Mouse (Mus musculus): ENCODE measurements around the gene Naaa. TPM values are rescaled to one million over a fixed set of nuclear protein-coding genes. Genes with fewer than 3 reads are reported as not detected.

The Naaa gene
- total and polyA plus RNA-seq, 2 experiments from 2014 or later: 7.5 to 9.7 TPM

DNA sequence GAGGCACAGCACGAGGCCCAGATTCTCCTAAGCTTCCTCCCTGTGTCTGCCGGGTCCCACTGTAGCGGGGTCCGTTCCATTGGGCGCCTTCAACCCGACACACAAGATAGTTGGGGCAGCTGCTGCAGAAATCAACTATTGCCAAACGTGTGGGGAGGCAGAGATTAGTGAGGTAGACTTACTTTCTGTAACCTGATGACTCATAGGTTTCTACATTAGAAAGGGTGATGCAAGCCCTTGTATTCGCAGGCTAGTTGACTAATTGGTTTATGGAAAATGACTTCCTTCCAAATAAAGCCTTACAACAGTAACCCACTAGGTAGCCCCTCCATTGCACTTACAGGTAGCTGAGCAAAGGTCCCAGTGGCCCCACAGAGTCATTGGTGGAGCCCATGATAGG, 15.3 kb downstream of the Naaa start:
- ATAC-seq (ENCODE audit: insufficient read depth, low read depth) (no peak), DNase-seq (ENCODE audit: low spot score) (no peak)
- H3K4me2 ChIP-seq (ENCODE audit: low read depth, low read length): no peak overlapping the region
- no peak overlapping the region for H3K4me3 ChIP-seq (ENCODE audit: low read depth, low read length)
- H3K9ac ChIP-seq (replicated peaks; ENCODE audit: low read depth, low read length): no peak overlapping the region
- no peak overlapping the region for H3K27ac ChIP-seq (ENCODE audit: low read depth)
- no peaks in the 10 kb centered on the region for H3K36me3 ChIP-seq (replicated peaks; ENCODE audit: control insufficient read depth, insufficient read depth, low read length)
- no peaks in the 10 kb centered on the region for H3K9me3 ChIP-seq (replicated peaks; ENCODE audit: control insufficient read depth, low read length)
- TF ChIP-seq EP300 (IDR thresholded peaks at IDR 0.05; ENCODE audit: low read depth) (no peak), CTCF (IDR thresholded peaks at IDR 0.05; ENCODE audit: low read depth) (no peak)
- WGBS: 84% methylated on average over 8 of the region's 8 CpGs
- H3K4me1 ChIP-seq (ENCODE audit: control insufficient read depth, insufficient read depth): 0 out of 2 replicates have a peak, but pooled peaks cover 11% of the 10 kb centered on the region
- H3K27me3 ChIP-seq (ENCODE audit: control insufficient read depth, insufficient read depth, low read length): no peaks in the 10 kb centered on the region

GRCm38 (mm10) chr5:92256218-92256617, 21.8 kb downstream of the Naaa start, which contains the start of gene Ppef2:
Ppef2 (minus strand) TSS chr5:92256278.
- no peaks in the 10 kb centered on the region for H3K9me3 ChIP-seq (replicated peaks; ENCODE audit: control insufficient read depth, low read length)
- 31% methylated on average over 6 of the region's 6 CpGs for WGBS

DNA sequence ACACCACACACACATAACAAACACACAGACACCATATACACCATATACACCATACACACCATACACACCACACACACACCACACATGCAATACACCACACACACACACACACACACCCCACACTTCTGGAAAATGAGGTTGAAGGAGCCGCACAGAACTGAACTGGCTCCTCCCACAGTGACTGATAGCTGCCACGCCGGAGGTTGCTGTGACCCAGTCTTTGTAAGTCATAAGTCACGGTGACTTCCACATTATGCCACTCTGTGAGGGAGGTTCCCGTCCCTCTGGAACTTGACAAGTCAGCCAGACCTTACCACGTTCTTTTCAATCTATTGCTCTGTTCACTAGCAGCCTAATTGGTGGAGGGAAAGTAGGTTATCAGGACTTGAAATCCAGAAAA, 23.5 kb downstream of the Naaa start:
- TF ChIP-seq CTCF (IDR thresholded peaks at IDR 0.05; ENCODE audit: low read depth): no peak
- TF ChIP-seq EP300 (IDR thresholded peaks at IDR 0.05; ENCODE audit: low read depth): no peak

More at GRCm38 (mm10) chr5:92256218-92256617, 21.8 kb downstream of the Naaa start, which contains the start of gene Ppef2:
- no peak within 1 kb of the TSS for H3K4me3 ChIP-seq (ENCODE audit: low read depth, low read length)
- no peak for ATAC-seq (ENCODE audit: insufficient read depth, low read depth)
- TF ChIP-seq EP300 (IDR thresholded peaks at IDR 0.05; ENCODE audit: low read depth) (no peak), CTCF (IDR thresholded peaks at IDR 0.05; ENCODE audit: low read depth) (no peak)
- no peaks in the 10 kb centered on the region for H3K36me3 ChIP-seq (replicated peaks; ENCODE audit: control insufficient read depth, insufficient read depth, low read length)
- no peak within 1 kb of the TSS for H3K9ac ChIP-seq (replicated peaks; ENCODE audit: low read depth, low read length)
- H3K27ac ChIP-seq (ENCODE audit: low read depth): no peak within 1 kb of the TSS
- no peak within 1 kb of the TSS for H3K4me2 ChIP-seq (ENCODE audit: low read depth, low read length)
- DNase-seq (ENCODE audit: low spot score): no peak
- H3K27me3 ChIP-seq (ENCODE audit: control insufficient read depth, insufficient read depth, low read length): no peaks in the 10 kb centered on the region
- H3K4me1 ChIP-seq (ENCODE audit: control insufficient read depth, insufficient read depth): no peaks in the 10 kb centered on the region

DNA sequence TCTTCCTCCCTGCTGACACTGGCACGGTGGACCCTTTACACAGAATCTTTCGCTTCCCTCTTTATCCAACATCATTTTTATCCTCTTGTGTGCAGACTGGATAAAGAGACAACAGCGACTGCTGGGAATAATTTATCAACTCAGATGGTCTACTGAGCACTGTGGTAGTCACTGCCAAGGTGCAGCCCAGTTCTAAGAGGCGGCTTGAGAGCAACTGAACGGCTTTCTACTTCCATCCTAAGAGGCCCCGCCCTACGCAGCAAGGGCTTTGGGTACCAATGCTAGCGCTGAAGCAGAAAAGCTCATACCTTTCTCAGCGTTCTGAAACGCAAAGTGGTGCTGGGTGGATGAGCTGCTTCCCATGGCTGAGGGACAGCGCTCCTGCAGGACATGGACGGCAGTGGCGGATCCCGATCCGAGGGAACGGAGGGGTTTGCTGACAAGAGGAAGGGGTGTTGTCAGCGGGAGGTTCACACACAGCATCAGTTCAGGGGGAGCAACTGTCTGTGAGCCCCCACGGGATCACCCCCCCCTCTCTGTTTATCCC, 25.1 kb downstream of the Naaa start:
- no peak for TF ChIP-seq EP300 (IDR thresholded peaks at IDR 0.05; ENCODE audit: low read depth)
- TF ChIP-seq CTCF (IDR thresholded peaks at IDR 0.05; ENCODE audit: low read depth): peak; percentile 45
- ATAC-seq (ENCODE audit: insufficient read depth, low read depth) (0 out of 2 replicates have a peak, but pooled peaks have one; percentile 60), DNase-seq (ENCODE audit: low spot score) (no peak)
- Histone ChIP-seq H3K36me3 (replicated peaks; ENCODE audit: control insufficient read depth, insufficient read depth, low read length) (no peaks in the 10 kb centered on the region), H3K4me2 (ENCODE audit: low read depth, low read length) (no peak overlapping the region), H3K9me3 (replicated peaks; ENCODE audit: control insufficient read depth, low read length) (0 out of 2 replicates have a peak, but pooled peaks cover 7% of the 10 kb centered on the region), H3K9ac (replicated peaks; ENCODE audit: low read depth, low read length) (no peak overlapping the region), H3K27ac (ENCODE audit: low read depth) (no peak overlapping the region), H3K27me3 (ENCODE audit: control insufficient read depth, insufficient read depth, low read length) (no peaks in the 10 kb centered on the region), H3K4me1 (ENCODE audit: control insufficient read depth, insufficient read depth) (no peaks in the 10 kb centered on the region), H3K4me3 (ENCODE audit: low read depth, low read length) (no peak overlapping the region)
- 19% methylated on average over 18 of the region's 18 CpGs for WGBS

More for the DNA sequence above, 23.5 kb downstream of the Naaa start:
- no peak overlapping the region for H3K4me2 ChIP-seq (ENCODE audit: low read depth, low read length)
- H3K9ac ChIP-seq (replicated peaks; ENCODE audit: low read depth, low read length): no peak overlapping the region
- H3K4me1 ChIP-seq (ENCODE audit: control insufficient read depth, insufficient read depth): no peaks in the 10 kb centered on the region
- H3K4me3 ChIP-seq (ENCODE audit: low read depth, low read length): no peak overlapping the region
- H3K36me3 ChIP-seq (replicated peaks; ENCODE audit: control insufficient read depth, insufficient read depth, low read length): no peaks in the 10 kb centered on the region
- no peak for ATAC-seq (ENCODE audit: insufficient read depth, low read depth)
- H3K9me3 ChIP-seq (replicated peaks; ENCODE audit: control insufficient read depth, low read length): 0 out of 2 replicates have a peak, but pooled peaks cover 6% of the 10 kb centered on the region
- 53% methylated on average over 6 of the region's 6 CpGs for WGBS
- no peaks in the 10 kb centered on the region for H3K27me3 ChIP-seq (ENCODE audit: control insufficient read depth, insufficient read depth, low read length)
- H3K27ac ChIP-seq (ENCODE audit: low read depth): no peak overlapping the region
- DNase-seq (ENCODE audit: low spot score): no peak

DNA sequence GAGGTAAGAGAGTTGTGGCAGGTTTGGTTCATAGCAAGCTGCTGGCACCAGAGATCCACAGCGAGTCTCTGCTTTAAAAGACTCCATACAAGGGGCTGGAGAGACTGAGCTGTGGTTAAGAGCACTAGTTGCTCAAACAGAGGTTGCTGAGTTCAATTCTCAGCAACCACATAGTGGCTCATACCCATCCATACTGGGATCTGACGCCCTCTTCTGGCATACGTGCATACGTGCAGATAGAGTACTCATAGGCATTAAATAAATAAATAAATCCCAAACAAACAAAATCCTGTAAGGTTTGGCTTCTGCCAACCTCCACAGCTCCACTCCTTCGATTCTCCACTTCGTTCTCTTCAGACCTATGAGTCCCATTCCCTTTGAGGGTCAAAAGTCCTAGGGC, 25.9 kb downstream of the Naaa start:
- no peak for TF ChIP-seq EP300 (IDR thresholded peaks at IDR 0.05; ENCODE audit: low read depth)
- no peak for TF ChIP-seq CTCF (IDR thresholded peaks at IDR 0.05; ENCODE audit: low read depth)
- no peak overlapping the region for H3K27ac ChIP-seq (ENCODE audit: low read depth)
- H3K4me2 ChIP-seq (ENCODE audit: low read depth, low read length): no peak overlapping the region
- 0 out of 2 replicates have a peak, but pooled peaks cover 7% of the 10 kb centered on the region for H3K9me3 ChIP-seq (replicated peaks; ENCODE audit: control insufficient read depth, low read length)
- no peak overlapping the region for H3K9ac ChIP-seq (replicated peaks; ENCODE audit: low read depth, low read length)
- H3K27me3 ChIP-seq (ENCODE audit: control insufficient read depth, insufficient read depth, low read length): no peaks in the 10 kb centered on the region
- DNase-seq (ENCODE audit: low spot score) (no peak), ATAC-seq (ENCODE audit: insufficient read depth, low read depth) (no peak)
- H3K4me1 ChIP-seq (ENCODE audit: control insufficient read depth, insufficient read depth): no peaks in the 10 kb centered on the region
- H3K36me3 ChIP-seq (replicated peaks; ENCODE audit: control insufficient read depth, insufficient read depth, low read length): no peaks in the 10 kb centered on the region
- H3K4me3 ChIP-seq (ENCODE audit: low read depth, low read length): no peak overlapping the region
- 86% methylated on average over 6 of the region's 6 CpGs for WGBS

DNA sequence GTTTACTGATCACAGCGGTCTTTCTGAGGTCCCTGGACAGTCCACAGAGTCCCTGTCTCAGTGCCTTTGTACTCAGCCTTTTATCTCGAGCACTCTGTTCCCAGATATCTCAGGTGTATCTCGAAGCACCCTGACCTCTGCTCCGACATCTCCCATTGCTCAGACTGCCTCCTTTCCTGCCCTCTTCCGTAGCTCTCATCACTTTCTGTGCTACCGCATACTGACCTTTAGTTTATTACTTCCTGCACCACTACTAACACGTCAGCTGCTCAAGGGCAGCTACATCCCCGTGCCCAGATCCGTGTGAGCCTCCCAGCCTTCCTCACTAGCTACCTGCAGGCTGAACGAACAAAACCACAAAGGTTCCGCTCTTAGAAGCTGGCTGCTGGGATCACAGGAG, 29.4 kb downstream of the Naaa start:
- TF ChIP-seq CTCF (IDR thresholded peaks at IDR 0.05; ENCODE audit: low read depth): no peak
- TF ChIP-seq EP300 (IDR thresholded peaks at IDR 0.05; ENCODE audit: low read depth): no peak
- H3K4me2 ChIP-seq (ENCODE audit: low read depth, low read length): no peak overlapping the region
- H3K4me1 ChIP-seq (ENCODE audit: control insufficient read depth, insufficient read depth): no peaks in the 10 kb centered on the region
- 0 out of 2 replicates have a peak, but pooled peaks cover 7% of the 10 kb centered on the region for H3K9me3 ChIP-seq (replicated peaks; ENCODE audit: control insufficient read depth, low read length)
- H3K36me3 ChIP-seq (replicated peaks; ENCODE audit: control insufficient read depth, insufficient read depth, low read length): no peaks in the 10 kb centered on the region
- ATAC-seq (ENCODE audit: insufficient read depth, low read depth) (no peak), DNase-seq (ENCODE audit: low spot score) (no peak)
- H3K4me3 ChIP-seq (ENCODE audit: low read depth, low read length): no peak overlapping the region
- H3K27ac ChIP-seq (ENCODE audit: low read depth): no peak overlapping the region
- no peaks in the 10 kb centered on the region for H3K27me3 ChIP-seq (ENCODE audit: control insufficient read depth, insufficient read depth, low read length)
- H3K9ac ChIP-seq (replicated peaks; ENCODE audit: low read depth, low read length): no peak overlapping the region
- WGBS: 70% methylated on average over 11 of the region's 11 CpGs
